Mouse (Mus musculus): Measurements from ENCODE around the gene Wee2.
A peak's percentile ranks its signal among the peaks of the same experiment; 100 is the strongest.

Gene Wee2

GRCm38 (mm10) chr6:40438936-40439335 lies at the start of gene Wee2:
TSS of gene Wee2 (plus strand) at chr6:40439088.
- no peak for DNase-seq

- peak; percentile 42 for DNase-seq
Measured at GRCm38 (mm10) chr6:40390975-40391374, 47.9 kb upstream of the Wee2 start.

- DNase-seq, result peak; percentile 90
Measured at GRCm38 (mm10) chr6:40393213-40393612, 45.7 kb upstream of the Wee2 start.

GRCm38 (mm10) chr6:40402031-40402430 lies 36.9 kb upstream of the Wee2 start:
- DNase-seq, result peak; percentile 29

- peak; percentile 68 for DNase-seq
Measured at GRCm38 (mm10) chr6:40403640-40404285, 35.1 kb upstream of the Wee2 start.

- DNase-seq, result peak; percentile 34
Measured at GRCm38 (mm10) chr6:40411085-40411484, 27.8 kb upstream of the Wee2 start.

GRCm38 (mm10) chr6:40413046-40413445 lies 25.8 kb upstream of the Wee2 start:
- peak; percentile 39 for DNase-seq

GRCm38 (mm10) chr6:40413565-40413964 lies 25.3 kb upstream of the Wee2 start:
- DNase-seq, result peak; percentile 73

- DNase-seq, result peak; percentile 84
Measured at GRCm38 (mm10) chr6:40415799-40416198, 23.1 kb upstream of the Wee2 start.

- DNase-seq, result peak; percentile 50
Measured at GRCm38 (mm10) chr6:40418386-40418785, 20.5 kb upstream of the Wee2 start.

- DNase-seq, result no peak
Measured at GRCm38 (mm10) chr6:40421099-40421498, 17.8 kb upstream of the Wee2 start.

GRCm38 (mm10) chr6:40423013-40423412 lies 15.9 kb upstream of the Wee2 start:
- peak; percentile 83 for DNase-seq

GRCm38 (mm10) chr6:40423774-40424173 lies 15.1 kb upstream of the Wee2 start:
- DNase-seq, result peak; percentile 86

GRCm38 (mm10) chr6:40427441-40427840 lies 11.4 kb upstream of the Wee2 start:
- peak; percentile 55 for DNase-seq

- DNase-seq, result peak; percentile 69
Measured at GRCm38 (mm10) chr6:40428696-40429095, 10.2 kb upstream of the Wee2 start.

GRCm38 (mm10) chr6:40429521-40429931 lies 9.4 kb upstream of the Wee2 start:
- DNase-seq, result peak; percentile 29

- DNase-seq, result peak; percentile 59
Measured at GRCm38 (mm10) chr6:40430251-40430650, 8.6 kb upstream of the Wee2 start.

- peak; percentile 63 for DNase-seq
Measured at GRCm38 (mm10) chr6:40430878-40431277, 8.0 kb upstream of the Wee2 start.

GRCm38 (mm10) chr6:40431356-40431755 lies 7.5 kb upstream of the Wee2 start:
- peak; percentile 87 for DNase-seq

GRCm38 (mm10) chr6:40431812-40432211 lies 7.1 kb upstream of the Wee2 start:
- no peak for DNase-seq

GRCm38 (mm10) chr6:40432346-40433275 lies 6.3 kb upstream of the Wee2 start:
- DNase-seq, result peak; percentile 83

GRCm38 (mm10) chr6:40434697-40435096 lies 4.2 kb upstream of the Wee2 start:
- no peak for DNase-seq

GRCm38 (mm10) chr6:40435151-40436046 lies 3.5 kb upstream of the Wee2 start:
- DNase-seq, result peak; percentile 94

Data from heart, adult 11 months (tissue).